Mouse (Mus musculus): ENCODE measurements around the gene Mfsd2a.

DNA sequence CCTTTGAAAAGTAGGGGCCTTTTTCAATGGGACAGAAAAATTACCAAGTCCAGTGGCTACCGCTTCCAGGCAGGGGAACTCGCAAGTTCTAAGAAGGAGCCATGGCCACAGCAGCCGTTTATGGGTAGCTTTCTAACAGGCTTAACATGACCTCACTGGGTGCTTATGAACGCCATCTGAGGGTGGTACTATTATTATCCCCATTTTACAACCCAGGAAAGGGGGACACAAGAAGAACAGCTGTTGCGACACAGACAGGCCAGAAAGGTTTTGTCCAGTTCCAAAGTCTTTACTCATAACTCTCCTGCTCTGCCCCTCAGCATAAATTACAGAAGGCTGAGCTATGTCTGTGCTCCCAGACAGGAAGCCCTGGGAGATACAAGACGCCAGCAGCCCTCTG, 601 bp upstream of the Mfsd2a start:
- TF ChIP-seq CTCF (IDR thresholded peaks at IDR 0.05; ENCODE audit: insufficient read depth, low read length): no peak
- no peak for TF ChIP-seq POLR2A (IDR thresholded peaks at IDR 0.05; ENCODE audit: borderline replicate concordance, extremely low read depth, low read depth, low read length)

All from lung, adult 2 months (tissue).